Mouse (Mus musculus): ENCODE results near the gene Ttc28. TPM values are rescaled to one million over a fixed set of nuclear protein-coding genes. Genes with fewer than 3 reads are reported as not detected.

Ttc28 gene
- 18.3 and 22.3 TPM in 2 replicates for polyA plus RNA-seq (2012; rRNA removed; ENCODE audit: low replicate concordance)

DNA sequence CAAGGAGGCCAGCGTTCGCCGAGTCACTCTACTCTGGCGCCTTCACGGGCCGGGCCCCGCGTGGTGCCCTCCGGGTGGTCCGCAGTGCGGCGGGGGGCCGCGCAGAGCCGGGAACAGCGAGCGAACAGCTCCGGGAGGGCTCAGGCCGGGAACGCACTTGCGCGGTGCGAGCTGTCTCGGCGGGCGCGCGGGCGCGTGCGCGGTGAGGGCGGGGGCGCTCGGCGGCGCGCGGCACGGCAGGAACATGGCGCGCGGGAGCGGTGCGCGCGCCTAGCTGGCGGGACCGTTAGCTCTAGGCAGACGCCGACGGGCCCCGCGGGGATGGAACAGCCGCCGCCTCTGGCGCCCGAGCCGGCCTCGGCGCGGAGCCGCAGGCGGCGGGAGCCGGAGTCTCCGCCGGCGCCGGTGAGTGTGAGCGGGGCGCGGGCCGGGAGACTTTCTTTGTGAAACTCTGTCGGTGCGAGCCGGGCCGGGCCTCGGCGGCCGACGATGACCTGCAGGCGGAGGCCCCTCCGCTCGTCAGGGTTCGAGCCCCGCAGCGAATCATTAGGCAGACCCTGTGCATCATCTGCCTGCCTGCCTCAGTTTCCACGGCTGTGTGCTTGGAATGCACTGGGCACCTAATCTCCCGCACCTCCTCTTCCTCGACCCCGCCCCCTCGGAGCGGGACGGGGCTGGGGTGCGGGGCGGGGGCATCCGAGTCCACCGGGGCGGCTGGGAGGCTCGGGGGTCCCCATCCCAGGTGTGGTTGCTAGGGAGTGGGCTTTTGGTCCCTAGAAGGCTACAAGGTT is at the start of gene Ttc28:
Gene Ttc28, plus strand, starts transcription at position 220 of the 791 bp plus-strand sequence.

DNA sequence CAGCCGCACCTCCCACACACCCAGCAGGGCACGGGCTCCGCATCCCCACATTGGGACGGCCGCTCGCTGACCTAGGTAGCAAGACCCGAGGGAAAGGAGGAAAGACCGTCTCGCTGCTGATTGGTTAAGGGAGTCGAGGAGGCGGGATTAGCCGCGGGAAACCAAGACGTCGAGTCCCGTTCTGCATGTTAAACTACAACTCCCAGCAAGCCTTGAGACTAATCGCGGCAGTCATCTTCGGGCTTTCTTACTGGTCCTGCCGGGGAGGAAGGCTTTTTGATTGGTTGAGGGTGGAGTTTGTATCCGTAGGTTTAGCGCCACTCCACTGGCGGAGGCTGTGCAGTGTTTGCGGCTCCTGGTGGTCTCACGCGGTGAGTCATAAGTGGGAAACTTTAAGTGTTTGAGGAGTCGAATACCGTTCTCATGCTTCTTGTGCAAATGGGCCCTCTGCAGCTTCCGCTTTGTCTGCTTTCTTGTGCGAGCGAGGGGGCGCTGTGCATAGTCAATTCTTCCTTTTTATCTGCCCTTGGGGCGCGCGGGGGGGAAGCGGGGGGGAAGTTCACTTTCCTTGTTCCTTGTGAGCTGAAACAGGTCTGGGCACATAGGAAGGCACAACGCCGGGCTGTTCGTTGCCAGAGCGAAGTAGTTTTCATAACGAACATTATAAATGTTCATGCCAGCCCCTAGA is 39.8 kb upstream of the Ttc28 start, which contains the start of the genes Hscb and Chek2:
Gene Hscb, minus strand, starts transcription at position 100 of the 688 bp plus-strand sequence.
Gene Chek2, plus strand, starts transcription at position 302 of the 688 bp plus-strand sequence.

DNA sequence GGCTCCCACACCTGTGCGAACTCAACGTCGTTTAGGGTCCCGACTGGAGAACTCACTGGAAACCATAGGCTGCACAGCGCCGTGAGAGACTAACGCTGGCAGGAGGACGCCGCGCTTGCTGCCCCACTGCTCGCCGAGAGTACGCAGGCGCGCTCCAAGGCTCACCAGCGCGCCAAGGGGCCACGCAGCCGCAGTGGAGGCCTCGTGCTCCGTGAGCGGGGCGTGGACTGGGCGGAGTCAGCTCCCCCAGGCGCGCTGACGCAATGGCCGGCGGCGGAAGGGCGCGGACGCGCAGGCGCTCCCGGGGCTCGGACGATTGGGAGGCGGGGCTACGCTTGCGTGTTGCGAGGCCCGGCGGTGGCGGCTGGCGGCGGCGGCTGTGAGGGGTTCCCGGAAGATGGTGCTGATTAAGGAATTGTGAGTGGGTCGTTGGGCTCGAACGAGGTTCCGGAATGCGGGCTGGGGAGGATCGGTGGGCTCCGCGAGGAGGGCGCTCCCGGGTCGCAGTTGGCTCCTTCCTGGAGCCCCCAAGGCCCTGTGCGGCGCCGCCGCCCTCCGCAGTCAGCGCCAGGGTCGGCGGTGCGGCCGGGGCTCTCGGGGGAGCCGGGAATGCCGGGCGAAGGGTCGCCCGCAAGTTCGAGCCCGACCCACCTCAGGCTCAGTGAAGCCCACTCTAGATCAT is 451.0 kb downstream of the Ttc28 start, which contains the start of gene Pitpnb:
Gene Pitpnb, plus strand, starts transcription at position 347 of the 682 bp plus-strand sequence.

Other genes with a start within 250 kb of the Ttc28 start
- 27.6 and 70.1 TPM in 2 replicates for gene Noc4l, start 226.4 kb upstream of the Ttc28 start, polyA plus RNA-seq (2012; rRNA removed; ENCODE audit: low replicate concordance)
- gene Ddx51, start 226.4 kb upstream of the Ttc28 start, polyA plus RNA-seq (2012; rRNA removed; ENCODE audit: low replicate concordance), result 12.5 and 32.0 TPM in 2 replicates
- 24.2 and 72.2 TPM in 2 replicates for gene Ep400, start 109.1 kb upstream of the Ttc28 start, polyA plus RNA-seq (2012; rRNA removed; ENCODE audit: low replicate concordance)
- gene Pus1, start 99.1 kb upstream of the Ttc28 start, polyA plus RNA-seq (2012; rRNA removed; ENCODE audit: low replicate concordance), result 28.3 and 37.5 TPM in 2 replicates
- gene Ulk1, start 69.7 kb upstream of the Ttc28 start, polyA plus RNA-seq (2012; rRNA removed; ENCODE audit: low replicate concordance), result 47.3 and 56.0 TPM in 2 replicates
- gene Hscb, start 40.0 kb upstream of the Ttc28 start, polyA plus RNA-seq (2012; rRNA removed; ENCODE audit: low replicate concordance), result 15.5 and 19.6 TPM in 2 replicates
- 8.9 and 11.6 TPM in 2 replicates for gene Chek2, start 39.8 kb upstream of the Ttc28 start, polyA plus RNA-seq (2012; rRNA removed; ENCODE audit: low replicate concordance)